Mouse (Mus musculus) MEL (cell line): ENCODE results near the gene Pdk2.

Source experiments
- POLR2AphosphoS2 ChIP-seq: IDR thresholded peaks from 2 replicates; pipeline ENCODE4 v1.6.1; 2011; ENCODE audit warnings: low read length, improper control_type of control experiment
- SMC3 ChIP-seq: IDR thresholded peaks from 2 replicates; pipeline ENCODE4 v1.6.1; 2011; ENCODE audit warnings: low read depth, low read length, improper control_type of control experiment

DNA sequence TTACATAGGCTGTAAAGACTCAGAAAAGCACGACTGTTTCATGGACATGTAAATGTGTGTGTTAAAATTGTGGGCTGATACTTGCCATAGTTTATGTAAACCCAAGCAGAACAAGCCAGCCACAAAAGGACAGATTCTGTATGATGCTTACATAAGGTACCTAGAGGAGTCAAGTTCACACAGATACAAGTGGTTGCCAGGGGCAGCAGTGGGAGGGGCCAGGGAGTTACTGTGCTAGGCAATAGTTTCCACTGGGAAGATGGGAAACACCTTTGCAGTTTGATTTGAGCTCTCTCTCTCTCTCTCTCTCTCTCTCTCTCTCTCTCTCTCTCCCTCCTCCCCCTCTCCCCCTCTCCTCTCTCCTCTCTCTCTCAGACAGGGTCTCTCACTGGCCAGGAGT, 56.0 kb downstream of the Pdk2 start:
- no peak for TF ChIP-seq SMC3
- no peak for TF ChIP-seq POLR2AphosphoS2
